Mouse (Mus musculus) embryonic stem cell, embryonic (primary cell): ENCODE measurements around the gene Etv1.
"Not testable (repeated sequence)": the region's sequence is repeated elsewhere in the genome, so short reads cannot be mapped to it uniquely, and the experiment has no call there.

Source experiments
- CTCF ChIA-PET, 4 experiments: fragments of 300-600 bp in 2 of 4; fragments of 350-600 bp in 2 of 4; sonication (Branson Sonifier 250); formaldehyde crosslinking; loops; one replicate each; lab custom pipeline; 2022; ENCODE audit warnings: inconsistent platforms in 2 of 4; lab: Charles Lee
- POLR2A ChIA-PET, 4 experiments: fragments of 300-600 bp in 2 of 4; fragments of 350-600 bp in 2 of 4; sonication (Branson Sonifier 250); formaldehyde crosslinking; loops; one replicate each; lab custom pipeline; 2022; ENCODE audit warnings: antibody characterized with exemption in 4 of 4, inconsistent platforms in 1 of 4; lab: Charles Lee

The Etv1 gene

GRCm38 (mm10) chr12:38793697-38794096 is 14.5 kb downstream of the Etv1 start:
- ChIA-PET CTCF (no interaction called here), POLR2A (interaction anchor here in 1 of 4 experiments (3.4 kb wide), 1 partner anchor 14 kb away, joined by 20 read pairs; the partner anchor contains the start of gene Etv1)

GRCm38 (mm10) chr12:38807031-38807430 is 27.9 kb downstream of the Etv1 start:
- CTCF ChIA-PET: no interaction called here
- POLR2A ChIA-PET: interaction anchor here in 2 of 4 experiments (0.6 to 1.7 kb wide), 2 partner anchors 26 to 27 kb away, joined by 3 to 8 read pairs; no protein-coding TSS in a partner anchor

GRCm38 (mm10) chr12:38812392-38812791 is 33.2 kb downstream of the Etv1 start:
- ChIA-PET POLR2A (no interaction called here), CTCF (interaction anchor here in 2 of 4 experiments (0.7 kb wide), 2 partner anchors 8 to 111 kb away, joined by 3 read pairs; no protein-coding TSS in a partner anchor)

- ChIA-PET CTCF (interaction anchor here in 1 of 4 experiments (0.5 kb wide), 1 partner anchor 484 kb away, joined by 3 read pairs; no protein-coding TSS in a partner anchor), POLR2A (interaction anchor here in 1 of 4 experiments (2.2 kb wide), 1 partner anchor 34 kb away, joined by 8 read pairs; the partner anchor contains the start of gene Etv1)
Observed at GRCm38 (mm10) chr12:38814010-38814786, 35.0 kb downstream of the Etv1 start.

- ChIA-PET POLR2A (no interaction called here), CTCF (no interaction called here)
Observed at GRCm38 (mm10) chr12:38816235-38816634, 37.1 kb downstream of the Etv1 start.

- ChIA-PET POLR2A (interaction anchor here in 1 of 4 experiments (0.8 to 1.7 kb wide), 2 partner anchors 23 to 40 kb away, joined by 3 to 7 read pairs; partner anchors contain the start of gene Etv1), CTCF (no interaction called here)
Observed at GRCm38 (mm10) chr12:38818320-38818719, 39.1 kb downstream of the Etv1 start.

- POLR2A ChIA-PET: no interaction called here
- CTCF ChIA-PET: interaction anchor here in 1 of 4 experiments (0.6 kb wide), 1 partner anchor 1327 kb away, joined by 3 read pairs; no protein-coding TSS in a partner anchor
Observed at GRCm38 (mm10) chr12:38820642-38821041, 41.5 kb downstream of the Etv1 start.

- ChIA-PET POLR2A (interaction anchor here in 1 of 4 experiments (1.4 kb wide), 1 partner anchor 46 kb away, joined by 3 read pairs; the partner anchor contains the start of gene Etv1), CTCF (no interaction called here)
Observed at GRCm38 (mm10) chr12:38824405-38824804, 45.2 kb downstream of the Etv1 start.

- CTCF ChIA-PET: no interaction called here
Observed at GRCm38 (mm10) chr12:38832981-38833380, 53.8 kb downstream of the Etv1 start.

GRCm38 (mm10) chr12:38834581-38834980 is 55.4 kb downstream of the Etv1 start:
- CTCF ChIA-PET: no interaction called here
- POLR2A ChIA-PET: no interaction called here

More at GRCm38 (mm10) chr12:38832981-38833380, 53.8 kb downstream of the Etv1 start:
- POLR2A ChIA-PET: no interaction called here

- POLR2A ChIA-PET, CTCF ChIA-PET: not testable (repeated sequence)
Observed at GRCm38 (mm10) chr12:38834986-38835385, 55.8 kb downstream of the Etv1 start.

GRCm38 (mm10) chr12:38843801-38844295 is 64.7 kb downstream of the Etv1 start:
- ChIA-PET POLR2A (interaction anchor here in 1 of 4 experiments (0.6 kb wide), 1 partner anchor 343 kb away, joined by 10 read pairs; no protein-coding TSS in a partner anchor), CTCF (no interaction called here)

- ChIA-PET POLR2A (interaction anchor here in 1 of 4 experiments (0.7 kb wide), 1 partner anchor 69 kb away, joined by 3 read pairs; no protein-coding TSS in a partner anchor), CTCF (no interaction called here)
Observed at GRCm38 (mm10) chr12:38847500-38848261, 68.5 kb downstream of the Etv1 start.

GRCm38 (mm10) chr12:38849994-38850393 is 70.8 kb downstream of the Etv1 start:
- CTCF ChIA-PET: no interaction called here

GRCm38 (mm10) chr12:38854274-38854673 is 75.1 kb downstream of the Etv1 start:
- POLR2A ChIA-PET: no interaction called here
- CTCF ChIA-PET: no interaction called here

More at GRCm38 (mm10) chr12:38849994-38850393, 70.8 kb downstream of the Etv1 start:
- POLR2A ChIA-PET: no interaction called here

GRCm38 (mm10) chr12:38854751-38855150 is 75.6 kb downstream of the Etv1 start:
- CTCF ChIA-PET: no interaction called here
- POLR2A ChIA-PET: no interaction called here

- POLR2A ChIA-PET: interaction anchor here in 1 of 4 experiments (0.7 kb wide), 1 partner anchor 211 kb away, joined by 5 read pairs; no protein-coding TSS in a partner anchor
- CTCF ChIA-PET: no interaction called here
Observed at GRCm38 (mm10) chr12:38859675-38860074, 80.5 kb downstream of the Etv1 start.

- CTCF ChIA-PET: no interaction called here
- POLR2A ChIA-PET: no interaction called here
Observed at GRCm38 (mm10) chr12:38860168-38861115, 81.3 kb downstream of the Etv1 start.
